Mouse (Mus musculus): ENCODE results near the gene Gm6034. TPM values are rescaled to one million over a fixed set of nuclear protein-coding genes. Genes with fewer than 3 reads are reported as not detected.
"Not testable (repeated sequence)": the region's sequence is repeated elsewhere in the genome, so short reads cannot be mapped to it uniquely, and the experiment has no call there.

Gene Gm6034
- polyA plus RNA-seq, 1 experiment: 0.22 TPM

DNA sequence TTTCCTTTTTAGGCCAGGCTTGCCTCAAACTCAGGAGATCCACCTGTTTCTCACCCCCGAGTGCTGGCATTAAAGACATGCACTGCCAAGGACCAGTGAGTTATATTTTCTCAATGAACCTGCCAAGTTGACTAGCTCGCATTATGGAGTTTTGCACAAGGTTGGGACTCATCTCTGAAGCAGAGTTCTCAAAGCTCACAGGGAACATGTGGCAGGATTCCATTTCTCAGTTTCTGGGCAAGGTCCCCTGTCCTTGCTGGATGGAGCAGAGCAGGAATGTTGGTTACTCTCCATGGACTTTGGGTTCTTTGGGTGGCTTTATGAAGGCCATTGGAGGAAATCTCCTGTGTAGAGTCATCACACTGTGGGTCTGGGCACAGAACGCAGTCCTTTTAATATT is 525 bp downstream of the Gm6034 start:
- H3K4me1 ChIP-seq (ENCODE audit: control insufficient read depth, insufficient read depth, insufficient read length): peaks cover 9% of the 10 kb centered on the region; the same call in 1 of the 2 replicates
- 27% methylated on average over 3 of the region's 3 CpGs for WGBS
- no peaks in the 10 kb centered on the region for H3K27me3 ChIP-seq (ENCODE audit: control insufficient read depth, insufficient read depth, low read length)
- DNase-seq (ENCODE audit: low read depth in 1 of 2, low spot score in 2 of 2): no peak
- H3K27ac ChIP-seq (ENCODE audit: insufficient read depth, low read length): peak overlapping the region; percentile 95
- H3K36me3 ChIP-seq (ENCODE audit: control insufficient read depth, insufficient read depth, low read length): peaks cover 2% of the 10 kb centered on the region
- peak overlapping the region; percentile 88 for H3K4me3 ChIP-seq (ENCODE audit: extremely low read depth, insufficient read depth, insufficient read length)
- TF ChIP-seq CTCF (IDR thresholded peaks at IDR 0.05; ENCODE audit: extremely low read depth, insufficient read depth, insufficient read length, insufficient replicate concordance) (no peak), POLR2A (IDR thresholded peaks at IDR 0.05; ENCODE audit: low read depth, low read length) (no peak)

DNA sequence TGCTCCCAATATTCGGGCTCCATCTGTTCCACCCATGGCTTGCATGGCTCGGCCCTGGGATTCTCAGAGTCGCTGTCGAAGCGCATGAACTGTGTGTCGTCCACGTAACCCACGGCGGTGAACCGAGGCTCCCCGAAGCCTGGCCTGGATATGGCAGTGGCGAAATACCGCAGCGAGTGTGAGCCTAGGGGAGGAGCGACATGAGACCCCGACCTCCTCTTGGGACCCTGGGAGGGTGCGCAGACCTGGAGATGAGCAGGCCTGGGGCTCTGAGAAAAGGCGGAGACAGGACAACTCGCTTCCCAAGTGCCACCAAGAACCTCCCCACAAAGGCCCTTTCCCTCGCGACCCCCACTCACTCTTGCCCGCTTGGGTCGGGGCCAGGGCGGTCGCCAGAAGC is 15.2 kb downstream of the Gm6034 start:
- not testable (repeated sequence) for H3K4me1 ChIP-seq (ENCODE audit: control insufficient read depth, insufficient read depth, insufficient read length); H3K27me3 ChIP-seq (ENCODE audit: control insufficient read depth, insufficient read depth, low read length); H3K4me3 ChIP-seq (ENCODE audit: extremely low read depth, insufficient read depth, insufficient read length); H3K27ac ChIP-seq (ENCODE audit: insufficient read depth, low read length); H3K36me3 ChIP-seq (ENCODE audit: control insufficient read depth, insufficient read depth, low read length); DNase-seq (ENCODE audit: low read depth in 1 of 2, low spot score in 2 of 2)
- 92% methylated on average over 25 of the region's 25 CpGs for WGBS

DNA sequence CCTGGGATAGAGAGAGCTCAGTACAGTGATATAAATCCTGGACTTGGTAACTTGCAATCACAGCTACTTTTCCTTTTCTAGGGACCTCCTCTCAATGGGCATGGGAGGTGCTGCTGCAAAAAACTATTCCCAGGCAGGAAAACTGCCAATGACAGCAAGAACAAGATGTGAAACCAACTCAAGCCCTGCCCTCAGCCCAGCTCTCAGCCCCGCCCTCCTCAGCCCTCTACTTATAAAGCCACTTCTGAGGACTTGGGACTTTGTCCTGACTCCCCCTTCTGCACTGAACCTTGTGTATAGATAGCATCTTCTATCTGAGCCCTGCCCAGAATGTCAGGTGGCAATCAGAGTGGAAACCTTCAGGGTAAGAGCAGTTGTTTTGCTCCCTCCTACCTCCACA is 15.6 kb downstream of the Gm6034 start, which contains the start of gene Gm11127:
Gene Gm11127 (minus strand): TSS at position 10 of the 400 bp plus-strand sequence.
- not testable (repeated sequence) for H3K4me3 ChIP-seq (ENCODE audit: extremely low read depth, insufficient read depth, insufficient read length); DNase-seq (ENCODE audit: low read depth in 1 of 2, low spot score in 2 of 2); H3K36me3 ChIP-seq (ENCODE audit: control insufficient read depth, insufficient read depth, low read length); H3K27ac ChIP-seq (ENCODE audit: insufficient read depth, low read length); H3K4me1 ChIP-seq (ENCODE audit: control insufficient read depth, insufficient read depth, insufficient read length); H3K27me3 ChIP-seq (ENCODE audit: control insufficient read depth, insufficient read depth, low read length)
- 67% methylated on average over 1 of the region's 1 CpGs for WGBS

DNA sequence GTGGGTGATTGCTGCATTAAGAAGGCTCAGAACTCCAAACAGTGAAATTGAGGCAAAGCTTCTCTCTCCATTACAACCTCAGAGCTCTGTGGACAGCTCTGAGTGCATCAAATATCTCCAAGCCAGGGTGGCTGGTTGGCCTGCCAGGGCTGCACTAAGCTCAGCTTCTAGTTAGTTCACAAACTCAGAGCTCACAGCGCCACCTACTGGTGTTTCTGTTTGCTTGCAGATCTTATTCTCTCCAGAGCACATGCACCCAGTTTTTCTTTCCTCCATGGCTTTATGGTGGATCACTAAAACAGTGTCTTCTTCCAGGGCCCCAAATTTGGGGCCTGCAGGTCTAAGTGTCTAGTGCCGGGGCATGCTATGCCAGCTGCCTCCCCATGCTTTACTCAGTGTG is 18.1 kb downstream of the Gm6034 start:
- H3K4me3 ChIP-seq (ENCODE audit: extremely low read depth, insufficient read depth, insufficient read length): no peak overlapping the region
- H3K27ac ChIP-seq (ENCODE audit: insufficient read depth, low read length): no peak overlapping the region
- DNase-seq (ENCODE audit: low read depth in 1 of 2, low spot score in 2 of 2): peak; percentile 69 to 86
- no peaks in the 10 kb centered on the region for H3K27me3 ChIP-seq (ENCODE audit: control insufficient read depth, insufficient read depth, low read length)
- H3K36me3 ChIP-seq (ENCODE audit: control insufficient read depth, insufficient read depth, low read length): no peaks in the 10 kb centered on the region
- peak; percentile 70; the same call in 1 of the 2 replicates for TF ChIP-seq CTCF (IDR thresholded peaks at IDR 0.05; ENCODE audit: extremely low read depth, insufficient read depth, insufficient read length, insufficient replicate concordance)
- TF ChIP-seq POLR2A (IDR thresholded peaks at IDR 0.05; ENCODE audit: low read depth, low read length): no peak
- WGBS: 17% methylated on average over 2 of the region's 2 CpGs
- no peaks in the 10 kb centered on the region for H3K4me1 ChIP-seq (ENCODE audit: control insufficient read depth, insufficient read depth, insufficient read length)

DNA sequence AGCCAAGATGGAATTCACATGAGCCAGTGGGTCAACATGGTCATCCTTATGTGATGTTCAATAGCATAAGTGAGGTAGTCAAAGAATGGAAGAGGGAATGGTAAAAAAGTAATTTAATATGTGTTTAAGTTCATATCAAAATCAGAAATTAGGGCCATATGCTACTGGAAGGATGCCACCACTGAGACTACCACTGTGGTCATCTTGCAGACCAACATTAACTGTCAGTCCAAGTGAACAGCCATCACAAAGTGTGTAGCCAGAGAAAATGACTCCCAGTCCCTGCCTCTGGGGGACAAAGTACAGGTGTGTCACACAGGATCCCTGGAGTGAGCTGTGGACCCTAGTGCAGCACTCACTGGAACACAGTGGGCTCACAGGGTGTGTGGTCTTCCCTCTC is 39.1 kb downstream of the Gm6034 start:
- not testable (repeated sequence) for H3K4me3 ChIP-seq (ENCODE audit: extremely low read depth, insufficient read depth, insufficient read length); DNase-seq (ENCODE audit: low read depth in 1 of 2, low spot score in 2 of 2); H3K36me3 ChIP-seq (ENCODE audit: control insufficient read depth, insufficient read depth, low read length); H3K27ac ChIP-seq (ENCODE audit: insufficient read depth, low read length); H3K27me3 ChIP-seq (ENCODE audit: control insufficient read depth, insufficient read depth, low read length); H3K4me1 ChIP-seq (ENCODE audit: control insufficient read depth, insufficient read depth, insufficient read length)

DNA sequence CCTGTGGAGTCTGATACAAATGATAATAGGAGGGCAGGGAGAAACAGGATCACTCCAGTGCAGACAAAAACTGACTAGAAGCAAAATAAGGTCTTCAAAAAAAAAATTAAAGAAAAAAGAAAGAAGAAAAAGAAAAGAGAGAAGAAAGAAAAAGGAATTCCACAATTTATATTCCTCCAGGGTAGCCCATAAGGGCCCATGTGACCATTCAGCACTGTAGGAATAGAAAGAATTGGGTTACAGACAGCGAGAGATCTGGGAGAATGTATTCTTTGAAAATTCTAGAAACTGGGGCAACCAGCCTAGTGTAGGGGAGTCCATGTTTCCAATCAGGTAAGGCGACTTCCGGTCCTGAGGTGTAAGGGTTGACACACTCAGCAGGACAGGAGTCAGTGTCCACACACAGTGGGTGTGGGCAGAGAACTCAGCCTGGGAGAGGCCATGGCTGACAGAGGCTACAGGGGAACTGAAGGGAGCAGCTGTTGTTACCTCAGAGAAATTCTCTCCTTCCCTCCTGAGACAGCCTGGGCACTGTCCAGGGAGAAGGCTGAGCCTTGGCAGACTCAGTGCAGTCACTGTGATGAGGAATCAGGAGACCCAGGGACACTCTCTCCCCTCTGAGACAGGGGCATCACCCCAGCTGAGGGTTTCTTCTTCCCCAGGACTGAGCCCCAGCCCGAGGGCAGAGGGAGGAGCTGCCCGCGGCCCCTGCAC is 39.9 kb downstream of the Gm6034 start:
- not testable (repeated sequence) for H3K4me1 ChIP-seq (ENCODE audit: control insufficient read depth, insufficient read depth, insufficient read length); H3K27me3 ChIP-seq (ENCODE audit: control insufficient read depth, insufficient read depth, low read length); DNase-seq (ENCODE audit: low read depth in 1 of 2, low spot score in 2 of 2); H3K36me3 ChIP-seq (ENCODE audit: control insufficient read depth, insufficient read depth, low read length); H3K27ac ChIP-seq (ENCODE audit: insufficient read depth, low read length)
- peak overlapping the region; percentile 80; the same call in 1 of the 2 replicates for H3K4me3 ChIP-seq (ENCODE audit: extremely low read depth, insufficient read depth, insufficient read length)
- 35% methylated on average over 6 of the region's 6 CpGs for WGBS

DNA sequence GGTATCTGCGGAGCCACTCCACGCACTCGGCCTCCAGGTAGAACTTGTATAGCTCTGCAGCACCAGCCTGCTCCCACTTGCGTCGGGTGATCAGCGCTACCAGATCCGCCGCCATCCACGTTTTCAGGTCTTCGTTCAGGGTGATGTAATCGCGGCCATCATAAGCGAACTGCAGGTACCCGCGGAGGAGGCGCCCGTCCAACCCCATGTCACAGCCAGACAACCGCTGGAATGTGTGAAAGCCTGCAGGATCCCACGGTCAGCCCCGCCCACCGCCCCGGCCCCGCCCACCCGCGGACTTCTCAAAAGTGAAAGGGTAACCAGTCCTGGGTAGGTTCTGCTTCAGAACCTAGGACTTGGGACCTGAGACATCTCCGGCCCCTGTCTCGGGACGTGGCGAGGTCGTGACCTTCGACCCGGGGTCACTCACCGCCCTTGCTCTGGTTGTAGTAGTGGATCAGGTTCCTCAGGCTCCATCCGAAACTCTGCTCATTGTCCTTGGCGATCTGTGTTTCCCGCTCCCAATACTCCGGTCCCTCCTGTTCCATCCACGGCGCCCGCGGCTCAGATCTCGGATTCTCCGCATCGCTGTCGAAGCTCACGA is 40.6 kb downstream of the Gm6034 start:
- no peaks in the 10 kb centered on the region for H3K36me3 ChIP-seq (ENCODE audit: control insufficient read depth, insufficient read depth, low read length)
- H3K4me3 ChIP-seq (ENCODE audit: extremely low read depth, insufficient read depth, insufficient read length): peak overlapping the region; percentile 80
- H3K27ac ChIP-seq (ENCODE audit: insufficient read depth, low read length): no peak overlapping the region
- TF ChIP-seq CTCF (IDR thresholded peaks at IDR 0.05; ENCODE audit: extremely low read depth, insufficient read depth, insufficient read length, insufficient replicate concordance): no peak
- TF ChIP-seq POLR2A (IDR thresholded peaks at IDR 0.05; ENCODE audit: low read depth, low read length): no peak
- H3K27me3 ChIP-seq (ENCODE audit: control insufficient read depth, insufficient read depth, low read length): peaks cover 4% of the 10 kb centered on the region
- peaks cover 2% of the 10 kb centered on the region; the same call in 1 of the 2 replicates for H3K4me1 ChIP-seq (ENCODE audit: control insufficient read depth, insufficient read depth, insufficient read length)
- DNase-seq (ENCODE audit: low read depth in 1 of 2, low spot score in 2 of 2): peak in 1 of 2 experiments; percentile 14
- 2% methylated on average over 46 of the region's 46 CpGs for WGBS
